Mouse (Mus musculus) liver, adult 2 months (tissue): ENCODE data around the gene Lctl.
A peak's percentile ranks its signal among the peaks of the same experiment; 100 is the strongest.

Experiments used
- CTCF ChIP-seq: fragments of 200-500 bp; IDR thresholded peaks from 2 replicates; pipeline ENCODE4 v1.5.1; 2011; ENCODE audit warnings: low read depth, low read length, control low read depth
- POLR2A ChIP-seq: fragments of 200-500 bp; IDR thresholded peaks from 2 replicates; pipeline ENCODE4 v1.6.1; 2011; ENCODE audit warnings: low read length, control low read depth; ENCODE audit not compliant: insufficient read depth; ENCODE audit errors: extremely low read depth

DNA sequence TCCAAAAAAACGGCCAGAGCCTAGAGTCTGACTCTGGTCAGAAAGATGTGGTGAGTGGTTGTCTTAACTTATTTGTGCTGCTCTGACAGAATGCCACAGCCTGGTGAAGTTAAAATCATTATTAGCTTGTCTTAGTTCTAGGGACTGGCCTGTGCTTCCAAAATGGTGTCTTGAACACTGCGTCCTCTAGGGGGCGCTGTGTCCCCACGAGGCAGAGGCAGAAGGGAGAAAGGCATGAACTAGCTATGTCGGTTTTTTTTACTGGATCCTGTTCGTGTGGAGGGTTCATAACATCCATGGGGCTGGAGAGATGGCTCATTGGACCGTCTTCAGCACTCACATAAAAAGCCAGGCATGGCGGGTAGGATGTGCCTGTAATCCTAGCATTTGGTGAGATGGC, 3.0 kb downstream of the Lctl start:
- TF ChIP-seq CTCF = peak; percentile 95
- TF ChIP-seq POLR2A = no peak
